Mouse (Mus musculus) brain, embryonic 14.5 days (tissue): ENCODE data around the gene Coro1b. TPM values are rescaled to one million over a fixed set of nuclear protein-coding genes. Genes with fewer than 3 reads are reported as not detected.

ENCODE experiments used
- DNase-seq: peaks from one replicate; pipeline ENCODE4 v3.0.0-alpha.2; 2011; ENCODE audit warnings: low read depth
- CTCF ChIP-seq: fragments of 200-500 bp; IDR thresholded peaks from 2 replicates; pipeline ENCODE4 v1.5.1; 2012; ENCODE audit warnings: inconsistent platforms, mild to moderate bottlenecking, moderate library complexity, borderline replicate concordance; ENCODE audit not compliant: insufficient read depth, insufficient read length; ENCODE audit errors: extremely low read depth
- POLR2A ChIP-seq: fragments of 200-500 bp; IDR thresholded peaks from 2 replicates; pipeline ENCODE4 v1.6.1; 2012; ENCODE audit warnings: mild to moderate bottlenecking, inconsistent platforms, borderline replicate concordance; ENCODE audit not compliant: poor library complexity, insufficient read depth, insufficient read length, severe bottlenecking; ENCODE audit errors: extremely low read depth
- polyA plus RNA-seq: library from polyadenylated mRNA; depleted of rRNA; stranded (reverse); fragments of >200 nt; gene quantifications from 2 replicates; pipeline ENCODE4 v1.2.3, GENCODE M21; 2012; rRNA removed

Coro1b gene
- polyA plus RNA-seq, result 210 and 237 TPM in 2 replicates

DNA sequence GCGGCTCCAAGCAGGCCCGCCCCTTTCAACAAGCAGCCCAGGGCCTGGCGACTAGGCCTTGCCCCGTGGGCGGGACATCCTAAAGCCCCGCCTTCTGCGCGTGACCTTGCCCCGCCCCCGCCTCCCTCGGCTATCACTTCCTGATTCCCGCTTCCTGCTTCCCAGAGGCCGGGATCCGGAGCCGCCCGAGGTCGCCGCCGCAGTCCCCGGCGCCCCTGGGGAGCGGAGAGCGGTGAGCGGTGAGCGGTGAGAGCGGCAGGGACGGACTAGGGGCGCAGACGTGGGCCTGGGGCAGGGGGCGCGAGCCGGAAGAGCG lies at the start of gene Coro1b:
Coro1b (plus strand) TSS at position 129 of the 316 bp plus-strand sequence.
- DNase-seq, result peak; percentile 96
- TF ChIP-seq POLR2A, result peak; percentile 44; the same call in 1 of the 2 replicates
- TF ChIP-seq CTCF, result no peak

GRCm38 (mm10) chr19:4099056-4099455 lies 49.4 kb upstream of the Coro1b start:
- TF ChIP-seq POLR2A (no peak), CTCF (peak; percentile 92)
- DNase-seq, result peak; percentile 90

DNA sequence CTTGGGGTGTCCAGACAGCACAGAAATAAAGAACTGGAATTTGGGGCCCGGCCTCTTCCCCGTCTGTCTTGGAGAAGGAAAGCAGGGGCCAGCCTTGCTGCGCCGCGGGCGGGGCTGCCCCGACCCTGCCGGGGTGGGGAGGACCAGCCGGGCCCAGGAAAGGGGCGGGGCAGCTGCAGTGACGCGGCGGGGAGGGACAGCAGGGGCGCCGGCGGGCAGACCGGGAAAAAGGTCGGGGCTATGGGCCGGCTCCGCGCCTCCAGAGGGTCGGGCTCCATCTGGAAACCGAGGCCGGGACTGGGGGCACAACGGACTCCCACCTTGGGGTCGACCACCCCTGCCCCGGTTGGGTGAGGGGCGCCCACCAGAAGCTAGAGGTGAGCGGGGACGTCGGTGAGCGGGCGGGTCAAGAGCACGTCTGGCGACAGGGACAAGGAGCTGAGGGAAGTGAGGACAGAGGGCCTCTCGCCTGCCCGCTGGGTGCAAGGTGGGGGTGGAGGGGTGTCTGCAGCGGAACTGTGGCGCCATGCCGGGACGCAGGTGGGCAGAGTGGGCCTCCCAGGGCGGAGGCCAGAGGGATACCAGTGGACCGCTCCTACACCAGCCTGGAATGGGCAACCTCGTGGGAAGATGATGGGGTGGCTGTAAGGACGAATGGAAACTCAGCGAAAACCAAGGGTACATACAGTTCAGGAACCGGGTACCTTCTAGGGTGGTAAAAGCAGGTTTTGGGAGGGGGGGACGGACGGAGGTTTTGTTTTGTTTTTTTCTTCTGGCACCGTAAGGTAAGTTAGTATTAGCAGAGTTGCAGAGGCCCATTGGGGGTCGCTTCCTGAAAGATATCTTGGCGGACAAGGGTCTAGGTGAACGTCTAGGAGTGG lies 48.3 kb upstream of the Coro1b start, which contains the start of gene Pitpnm1:
Pitpnm1 (plus strand) TSS at position 162 of the 881 bp plus-strand sequence.
- TF ChIP-seq POLR2A, result no peak
- TF ChIP-seq CTCF, result no peak
- DNase-seq, result peak; percentile 23

DNA sequence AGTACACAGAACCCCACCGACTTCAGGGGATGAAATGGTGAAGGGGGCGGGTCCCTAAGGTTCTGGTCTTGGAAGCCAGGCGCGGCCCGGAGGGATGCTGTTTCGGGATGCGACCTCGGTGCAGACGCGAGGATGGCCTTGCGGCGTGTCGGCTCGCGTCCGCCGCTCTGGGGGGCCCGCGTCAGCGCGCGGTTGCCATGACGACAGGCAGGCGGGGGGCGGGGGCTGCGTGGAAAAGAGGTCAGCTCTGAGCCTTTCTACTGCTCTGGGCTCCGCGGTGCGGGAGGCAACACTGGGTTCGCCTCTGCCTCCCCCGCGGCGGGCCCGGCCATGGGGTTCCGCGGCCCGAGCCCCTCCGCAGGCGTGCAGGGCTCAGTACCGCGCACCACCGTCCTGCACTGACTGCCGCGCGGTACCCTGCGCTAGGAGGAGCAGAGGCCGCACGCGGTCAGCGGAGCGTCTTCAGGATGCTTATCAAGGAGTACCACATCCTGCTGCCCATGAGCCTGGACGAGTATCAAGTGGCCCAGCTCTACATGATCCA lies 47.6 kb upstream of the Coro1b start:
- TF ChIP-seq CTCF (no peak), POLR2A (no peak)
- peak; percentile 68 for DNase-seq

GRCm38 (mm10) chr19:4101466-4101865 lies 47.0 kb upstream of the Coro1b start:
- no peak; the same call in 1 of the 2 replicates for TF ChIP-seq CTCF
- no peak for TF ChIP-seq POLR2A
- DNase-seq, result peak; percentile 37

GRCm38 (mm10) chr19:4102049-4102448 lies 46.4 kb upstream of the Coro1b start:
- DNase-seq, result no peak

GRCm38 (mm10) chr19:4102626-4103025 lies 45.8 kb upstream of the Coro1b start:
- no peak for DNase-seq
- TF ChIP-seq CTCF (no peak), POLR2A (no peak)

More at GRCm38 (mm10) chr19:4102049-4102448, 46.4 kb upstream of the Coro1b start:
- no peak for TF ChIP-seq CTCF
- no peak for TF ChIP-seq POLR2A

- TF ChIP-seq POLR2A (no peak), CTCF (no peak)
- no peak for DNase-seq
Observed at GRCm38 (mm10) chr19:4103294-4103693, 45.1 kb upstream of the Coro1b start.

DNA sequence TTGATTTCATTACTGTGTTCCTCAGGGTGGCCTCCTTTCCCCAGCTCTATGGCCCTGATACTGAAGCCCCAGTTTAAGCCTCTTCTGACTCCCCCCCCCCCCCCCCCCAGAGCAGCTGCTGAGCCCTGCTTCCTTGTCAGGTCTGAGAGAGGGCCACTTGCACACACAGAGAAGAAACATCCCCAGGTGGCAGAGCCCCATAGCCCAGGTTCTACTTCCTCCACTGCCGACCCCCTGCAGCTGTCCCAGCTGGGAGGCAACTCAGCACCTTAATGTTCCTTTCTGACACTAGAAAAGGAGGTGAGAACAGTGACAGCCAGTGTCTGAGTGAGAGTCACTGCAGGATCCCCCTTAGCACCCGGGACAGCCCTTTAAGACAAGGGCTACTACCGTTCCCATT lies 44.6 kb upstream of the Coro1b start:
- TF ChIP-seq CTCF (no peak), POLR2A (no peak)
- DNase-seq, result no peak

GRCm38 (mm10) chr19:4104675-4105194 lies 43.7 kb upstream of the Coro1b start:
- no peak for TF ChIP-seq CTCF
- TF ChIP-seq POLR2A, result no peak
- DNase-seq, result no peak

GRCm38 (mm10) chr19:4106654-4107053 lies 41.8 kb upstream of the Coro1b start:
- no peak for DNase-seq
- no peak for TF ChIP-seq CTCF
- TF ChIP-seq POLR2A, result no peak
